Mouse (Mus musculus) Muller cell, postnatal 12 days (primary cell): ENCODE data around the gene Dpp6.

Experiments
- DNase-seq: peaks from one replicate; pipeline ENCODE4 v3.0.0-alpha.2; 2015; ENCODE audit errors: inconsistent ontology term

Gene Dpp6

GRCm38 (mm10) chr5:27275871-27276270 is 458.9 kb downstream of the Dpp6 start:
- DNase-seq, result no peak

- DNase-seq, result no peak
Observed at GRCm38 (mm10) chr5:27278120-27278645, 461.2 kb downstream of the Dpp6 start.

- DNase-seq, result no peak
Observed at GRCm38 (mm10) chr5:27286876-27287275, 469.9 kb downstream of the Dpp6 start.

GRCm38 (mm10) chr5:27291378-27291777 is 474.4 kb downstream of the Dpp6 start:
- no peak for DNase-seq

GRCm38 (mm10) chr5:27292236-27292635 is 475.2 kb downstream of the Dpp6 start:
- DNase-seq, result no peak

GRCm38 (mm10) chr5:27304115-27304514 is 487.1 kb downstream of the Dpp6 start:
- no peak for DNase-seq

- no peak for DNase-seq
Observed at GRCm38 (mm10) chr5:27306497-27307152, 489.6 kb downstream of the Dpp6 start.

- no peak for DNase-seq
Observed at GRCm38 (mm10) chr5:27310217-27310616, 493.2 kb downstream of the Dpp6 start.

- DNase-seq, result no peak
Observed at GRCm38 (mm10) chr5:27316674-27317073, 499.7 kb downstream of the Dpp6 start.

- no peak for DNase-seq
Observed at GRCm38 (mm10) chr5:27317264-27317663, 500.3 kb downstream of the Dpp6 start.

GRCm38 (mm10) chr5:27317832-27318231 is 500.8 kb downstream of the Dpp6 start:
- DNase-seq, result no peak

GRCm38 (mm10) chr5:27319731-27320130 is 502.7 kb downstream of the Dpp6 start:
- no peak for DNase-seq

- no peak for DNase-seq
Observed at GRCm38 (mm10) chr5:27322895-27323792, 506.1 kb downstream of the Dpp6 start.

- no peak for DNase-seq
Observed at GRCm38 (mm10) chr5:27324346-27324928, 507.4 kb downstream of the Dpp6 start.

GRCm38 (mm10) chr5:27336698-27337097 is 519.7 kb downstream of the Dpp6 start:
- no peak for DNase-seq

- no peak for DNase-seq
Observed at GRCm38 (mm10) chr5:27339196-27340030, 522.4 kb downstream of the Dpp6 start.

GRCm38 (mm10) chr5:27342276-27342675 is 525.3 kb downstream of the Dpp6 start:
- no peak for DNase-seq

- DNase-seq, result no peak
Observed at GRCm38 (mm10) chr5:27343626-27344025, 526.6 kb downstream of the Dpp6 start.

GRCm38 (mm10) chr5:27348181-27349095 is 531.4 kb downstream of the Dpp6 start:
- no peak for DNase-seq

GRCm38 (mm10) chr5:27357630-27358029 is 540.6 kb downstream of the Dpp6 start:
- DNase-seq, result no peak
